Comparison of ENCODE assay signal across 25 mouse cellular contexts in the genomic region with DNA sequence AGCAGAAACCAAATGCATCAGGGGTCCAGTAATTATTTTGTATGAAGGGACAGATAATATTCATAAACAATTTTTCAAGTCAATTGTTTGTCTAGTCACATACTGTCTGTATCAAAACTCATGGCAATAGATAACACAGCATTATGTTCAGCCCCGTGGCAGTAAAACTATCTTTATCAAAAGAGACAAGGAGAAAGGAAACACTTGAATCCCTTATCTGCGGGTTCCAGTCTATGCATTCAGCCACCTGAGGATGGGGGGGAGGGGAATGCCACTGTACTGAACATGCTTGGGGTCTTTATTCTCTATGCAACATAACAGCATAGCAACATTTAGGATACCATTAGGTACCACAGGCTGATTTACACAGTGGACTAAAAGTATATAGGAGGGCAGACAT. TPM values are rescaled to one million over a fixed set of nuclear protein-coding genes. Genes with fewer than 3 reads are reported as not detected.
DNase-seq lines count a peak whose midpoint lies in the region; ATAC-seq and TF ChIP-seq lines count a peak whose summit lies in the region.
"Had no signal": no experiment of that assay in that cellular context is flagged by ENCODE, and none has a peak within 500 bp of the region (broad histone marks: within the 10 kb centered on the region; RNA-seq: fewer than 3 reads in every experiment).

No protein-coding gene starts in this region.

- no peak overlapping the region for H3K4me3 ChIP-seq in layer of hippocampus, adult 2 months
- no peak overlapping the region for H3K4me3 ChIP-seq in liver, embryonic 11.5 days (ENCODE audit: low read depth, low read length)
- no peak overlapping the region for H3K4me3 ChIP-seq in liver, embryonic 15.5 days (replicated peaks)
- H3K4me3 ChIP-seq in intestine, embryonic 16.5 days (ENCODE audit: low read length) = no peak overlapping the region
- H3K4me3 ChIP-seq: embryonic facial prominence, embryonic 15.5 days; erythroblast, embryonic 14.5 days; forebrain, embryonic 10.5 days; heart, adult 2 months; heart, embryonic 15.5 days; hindbrain, embryonic 13.5 days had no signal

- DNase-seq in layer of hippocampus, adult 2 months (ENCODE audit: low spot score in 2 of 2) = no peak
- DNase-seq in layer of hippocampus, postnatal 36 days = no peak
- DNase-seq in liver, embryonic 11.5 days (ENCODE audit: low spot score) = no peak
- no peak for DNase-seq in MN1 (ENCODE audit: low spot score)
- DNase-seq in left cerebral cortex, adult 11 months (ENCODE audit: low spot score) = no peak
- DNase-seq: adrenal gland, adult 8-10 months; adrenal gland, postnatal 36 days; B cell, adult 2 months; cerebellum, adult 11 months; cerebellum, adult 8-10 months; cerebellum, postnatal 14 days; embryo, embryonic 11 days; gastrocnemius, postnatal 10 days; heart, adult 2 months; heart, postnatal 14 days had no signal

- H3K36me3 ChIP-seq in liver, embryonic 11.5 days (ENCODE audit: control insufficient read depth, insufficient read depth, low read length) = no peaks in the 10 kb centered on the region
- H3K36me3 ChIP-seq in liver, embryonic 15.5 days (replicated peaks) = no peaks in the 10 kb centered on the region
- H3K36me3 ChIP-seq in intestine, embryonic 16.5 days (ENCODE audit: control insufficient read depth, insufficient read depth, low read length) = no peaks in the 10 kb centered on the region
- H3K36me3 ChIP-seq: embryonic facial prominence, embryonic 15.5 days; forebrain, embryonic 10.5 days; heart, embryonic 15.5 days; hindbrain, embryonic 13.5 days had no signal

- H3K9ac ChIP-seq in liver, embryonic 11.5 days (ENCODE audit: low read depth, low read length) = no peak overlapping the region
- H3K9ac ChIP-seq in liver, embryonic 15.5 days = no peak overlapping the region
- H3K9ac ChIP-seq in intestine, embryonic 16.5 days (ENCODE audit: low read depth, low read length) = no peak overlapping the region
- H3K9ac ChIP-seq: embryonic facial prominence, embryonic 15.5 days; heart, embryonic 15.5 days; hindbrain, embryonic 13.5 days had no signal

- TF ChIP-seq CTCF in layer of hippocampus, adult 2 months (conservative IDR thresholded peaks at IDR 0.05) = no peak

- H3K9me3 ChIP-seq in liver, embryonic 11.5 days (ENCODE audit: control insufficient read depth, low read length) = no peaks in the 10 kb centered on the region
- no peaks in the 10 kb centered on the region for H3K9me3 ChIP-seq in liver, embryonic 15.5 days (replicated peaks)
- H3K9me3 ChIP-seq in intestine, embryonic 16.5 days (ENCODE audit: control insufficient read depth, low read length) = no peaks in the 10 kb centered on the region
- H3K9me3 ChIP-seq: embryonic facial prominence, embryonic 15.5 days; forebrain, embryonic 10.5 days; heart, embryonic 15.5 days; hindbrain, embryonic 13.5 days had no signal

- H3K4me2 ChIP-seq in liver, embryonic 11.5 days = peak overlapping the region; percentile 11
- H3K4me2 ChIP-seq in liver, embryonic 15.5 days = no peak overlapping the region
- no peak overlapping the region for H3K4me2 ChIP-seq in intestine, embryonic 16.5 days (ENCODE audit: low read depth, low read length)
- H3K4me2 ChIP-seq: embryonic facial prominence, embryonic 15.5 days; heart, embryonic 11.5 days; heart, embryonic 15.5 days; hindbrain, embryonic 13.5 days had no signal

- H3K4me1 ChIP-seq in liver, embryonic 11.5 days (replicated peaks; ENCODE audit: control insufficient read depth, insufficient read depth, low read length) = peaks cover 38% of the 10 kb centered on the region
- peaks cover 34% of the 10 kb centered on the region for H3K4me1 ChIP-seq in liver, embryonic 15.5 days (replicated peaks)
- H3K4me1 ChIP-seq in intestine, embryonic 16.5 days (ENCODE audit: control insufficient read depth, insufficient read depth, low read length) = no peaks in the 10 kb centered on the region
- H3K4me1 ChIP-seq: heart, embryonic 15.5 days had no signal

- peak; percentile 80 for ATAC-seq in liver, embryonic 11.5 days (replicated peaks; ENCODE audit: low FRiP score)
- ATAC-seq in liver, embryonic 15.5 days (ENCODE audit: insufficient read depth) = peak; percentile 74
- ATAC-seq in megakaryocyte-erythroid progenitor cell, adult 5-6 weeks (replicated peaks; ENCODE audit: low FRiP score, low TSS enrichment, poor library complexity, severe bottlenecking) = peak; percentile 67
- no peak for ATAC-seq in intestine, embryonic 16.5 days
- ATAC-seq: forebrain, embryonic 14.5 days had no signal

- 34% methylated on average over 2 of the region's 2 CpGs for WGBS in liver, embryonic 11.5 days
- WGBS in liver, embryonic 15.5 days (ENCODE audit: insufficient replicate concordance) = 7% methylated on average over 2 of the region's 2 CpGs
- WGBS in intestine, embryonic 16.5 days = 68% methylated on average over 2 of the region's 2 CpGs

- no peaks in the 10 kb centered on the region for H3K27me3 ChIP-seq in liver, embryonic 11.5 days (replicated peaks; ENCODE audit: control insufficient read depth, insufficient read depth, low read length)
- no peaks in the 10 kb centered on the region for H3K27me3 ChIP-seq in liver, embryonic 15.5 days
- no peaks in the 10 kb centered on the region for H3K27me3 ChIP-seq in intestine, embryonic 16.5 days (replicated peaks; ENCODE audit: control insufficient read depth, insufficient read depth, low read length)
- H3K27me3 ChIP-seq: embryonic facial prominence, embryonic 15.5 days; heart, embryonic 15.5 days had no signal

- peak overlapping the region; percentile 48; the same call in 1 of the 2 replicates for H3K27ac ChIP-seq in layer of hippocampus, adult 2 months
- no peak overlapping the region for H3K27ac ChIP-seq in liver, embryonic 11.5 days (ENCODE audit: low read depth, low read length)
- no peak overlapping the region for H3K27ac ChIP-seq in liver, embryonic 15.5 days (replicated peaks)
- H3K27ac ChIP-seq in intestine, embryonic 16.5 days (ENCODE audit: low read length) = no peak overlapping the region
- H3K27ac ChIP-seq: embryonic facial prominence, embryonic 15.5 days; forebrain, embryonic 10.5 days; heart, adult 2 months; heart, embryonic 15.5 days; hindbrain, embryonic 13.5 days had no signal

RNA-seq across cellular contexts. Expression of gene Rcn1, which starts 15.2 kb away (rescaled TPM):
- 10 to 100 TPM; 14.7 to 18.5 TPM for total RNA-seq in layer of hippocampus, adult 2 months (2021)
- 10 to 100 TPM; 15.4 to 17.1 TPM for total RNA-seq in layer of hippocampus, postnatal 36 days (2021)
- 76.1 and 79.6 TPM in 2 replicates for polyA plus RNA-seq in liver, embryonic 11.5 days (2014; fragmentation: Nextera tagmentation; extraction: Ambion mirVana)
- polyA plus RNA-seq in liver, embryonic 15.5 days (2015; fragmentation: Nextera tagmentation; extraction: Ambion mirVana) = 16.9 and 17.4 TPM in 2 replicates
- total RNA-seq in megakaryocyte-erythroid progenitor cell, adult 5-6 weeks (2014; fragmentation: Nextera tagmentation) = 17.4 and 20.1 TPM in 2 replicates
- total RNA-seq in megakaryocyte-erythroid progenitor cell, adult 5-6 weeks (2017) = 31.7 and 39.9 TPM in 2 replicates
- 94.6 and 104 TPM in 2 replicates for polyA plus RNA-seq in intestine, embryonic 16.5 days (2015; fragmentation: Nextera tagmentation; extraction: Ambion mirVana)
